Mouse (Mus musculus) MEL (cell line): ENCODE data around the gene Unc13b. TPM values are rescaled to one million over a fixed set of nuclear protein-coding genes. Genes with fewer than 3 reads are reported as not detected.

Source experiments
- DNase-seq: peaks from one replicate; pipeline ENCODE4 v3.0.0; 2011; ENCODE audit warnings: low read depth, low spot score
- H3K27ac ChIP-seq: 2 replicates; pipeline ENCODE4 v1.5.1; 2012; ENCODE audit warnings: low read depth, mild to moderate bottlenecking, control low read depth, low read length, moderate library complexity; ENCODE audit not compliant: control insufficient read depth
- H3K27me3 ChIP-seq, 2 experiments: fragments of 150-350 bp in 1 of 2; sonication (generic) in 1 of 2; 2 replicates each; pipeline ENCODE4 v1.6.1; 2012; ENCODE audit warnings: low read length in 2 of 2, mild to moderate bottlenecking in 2 of 2, improper control_type of control experiment in 1 of 2, moderate library complexity in 1 of 2; ENCODE audit not compliant: insufficient read depth in 2 of 2, control insufficient read depth in 1 of 2
- H3K36me3 ChIP-seq, 2 experiments: 2 replicates each; pipeline ENCODE4 v1.6.1; 2012 to 2014; ENCODE audit warnings: low read length in 2 of 2, improper control_type of control experiment in 1 of 2, inconsistent platforms in 1 of 2, mild to moderate bottlenecking in 1 of 2; ENCODE audit not compliant: insufficient read depth in 2 of 2, control insufficient read depth in 1 of 2
- H3K4me1 ChIP-seq, 2 experiments: fragments of 150-350 bp in 1 of 2; sonication (generic) in 1 of 2; 2 replicates each; pipeline ENCODE4 v1.6.1; 2012; ENCODE audit warnings: low read length in 2 of 2, improper control_type of control experiment in 1 of 2, mild to moderate bottlenecking in 1 of 2; ENCODE audit not compliant: insufficient read depth in 2 of 2, control insufficient read depth in 1 of 2
- H3K4me3 ChIP-seq, 2 experiments: fragments of 150-350 bp in 1 of 2; sonication (generic) in 1 of 2; 2 replicates each; pipeline ENCODE4 v1.5.1; 2012; ENCODE audit warnings: low read depth in 2 of 2, low read length in 2 of 2, mild to moderate bottlenecking in 2 of 2, moderate library complexity in 2 of 2, control low read depth in 1 of 2, improper control_type of control experiment in 1 of 2; ENCODE audit not compliant: control insufficient read depth in 1 of 2, insufficient read depth in 1 of 2
- H3K79me2 ChIP-seq: 2 replicates; pipeline ENCODE4 v1.6.1; 2012; ENCODE audit warnings: mild to moderate bottlenecking, low read length, moderate library complexity; ENCODE audit not compliant: control insufficient read depth, poor library complexity, insufficient read depth
- H3K9ac ChIP-seq: 2 replicates; pipeline ENCODE4 v1.6.1; 2012; ENCODE audit warnings: low read depth, mild to moderate bottlenecking, control low read depth, low read length, moderate library complexity; ENCODE audit not compliant: control insufficient read depth, poor library complexity, severe bottlenecking
- H3K9me3 ChIP-seq: fragments of 150-350 bp; sonication (generic); replicated peaks from 2 replicates; pipeline ENCODE4 v1.6.1; 2012; ENCODE audit warnings: mild to moderate bottlenecking, low read length, improper control_type of control experiment, moderate library complexity; ENCODE audit not compliant: insufficient read depth
- CTCF ChIP-seq, 3 experiments: IDR thresholded peaks in 2 of 3; conservative IDR thresholded peaks in 1 of 3; 2 replicates each; pipeline ENCODE4 v1.5.1; 2011 to 2012; ENCODE audit warnings: low read length in 3 of 3, low read depth in 2 of 3, mild to moderate bottlenecking in 2 of 3, improper control_type of control experiment in 1 of 3, inconsistent platforms in 1 of 3, mixed read lengths in 1 of 3, moderate library complexity in 1 of 3; ENCODE audit not compliant: control insufficient read depth in 1 of 3, insufficient read depth in 1 of 3, poor library complexity in 1 of 3, severe bottlenecking in 1 of 3
- ELF1 ChIP-seq: IDR thresholded peaks from 2 replicates; pipeline ENCODE4 v1.6.1; 2014; ENCODE audit warnings: low read depth, mild to moderate bottlenecking, inconsistent platforms, low read length, improper control_type of control experiment, moderate library complexity
- EP300 ChIP-seq, 2 experiments: IDR thresholded peaks; 2 replicates each; pipeline ENCODE4 v1.6.1; 2011; ENCODE audit warnings: improper control_type of control experiment in 2 of 2, low read length in 2 of 2, low read depth in 1 of 2, mild to moderate bottlenecking in 1 of 2
- ETS1 ChIP-seq: IDR thresholded peaks from 2 replicates; pipeline ENCODE4 v1.6.1; 2012; ENCODE audit warnings: low read depth, mild to moderate bottlenecking, inconsistent platforms, low read length, improper control_type of control experiment, moderate library complexity
- GATA1 ChIP-seq: IDR thresholded peaks from 2 replicates; pipeline ENCODE4 v1.6.1; 2011; ENCODE audit warnings: low read depth, low read length, improper control_type of control experiment
- HCFC1 ChIP-seq: IDR thresholded peaks from 2 replicates; pipeline ENCODE4 v1.6.1; 2012; ENCODE audit warnings: low read depth, mild to moderate bottlenecking, inconsistent platforms, low read length, improper control_type of control experiment, moderate library complexity
- JUND ChIP-seq: IDR thresholded peaks from 2 replicates; pipeline ENCODE4 v1.6.1; 2011; ENCODE audit warnings: low read depth, mild to moderate bottlenecking, improper control_type of control experiment, low read length
- MAFK ChIP-seq: IDR thresholded peaks from 2 replicates; pipeline ENCODE4 v1.6.1; 2011; ENCODE audit warnings: low read depth, mild to moderate bottlenecking, low read length, improper control_type of control experiment, borderline replicate concordance
- MAX ChIP-seq: IDR thresholded peaks from 2 replicates; pipeline ENCODE4 v1.6.1; 2011; ENCODE audit warnings: low read length, improper control_type of control experiment
- MEF2A ChIP-seq: IDR thresholded peaks from 2 replicates; pipeline ENCODE4 v1.6.1; 2014; ENCODE audit warnings: low read depth, mild to moderate bottlenecking, inconsistent platforms, low read length, improper control_type of control experiment; ENCODE audit not compliant: poor library complexity, insufficient replicate concordance, severe bottlenecking; ENCODE audit errors: extremely low read depth
- MXI1 ChIP-seq: IDR thresholded peaks from 2 replicates; pipeline ENCODE4 v1.6.1; 2011; ENCODE audit warnings: mild to moderate bottlenecking, low read depth, low read length, improper control_type of control experiment
- MYB ChIP-seq: IDR thresholded peaks from 2 replicates; pipeline ENCODE4 v1.6.1; 2011; ENCODE audit warnings: mild to moderate bottlenecking, low read depth, low read length, improper control_type of control experiment
- MYC ChIP-seq: IDR thresholded peaks from 2 replicates; pipeline ENCODE4 v1.6.1; 2011; ENCODE audit warnings: low read depth, mild to moderate bottlenecking, low read length, improper control_type of control experiment, moderate library complexity
- NELFE ChIP-seq: IDR thresholded peaks from 2 replicates; pipeline ENCODE4 v1.6.1; 2011; ENCODE audit warnings: low read depth, low read length, improper control_type of control experiment
- NRF1 ChIP-seq: IDR thresholded peaks from 2 replicates; pipeline ENCODE4 v1.6.1; 2014; ENCODE audit warnings: low read depth, mild to moderate bottlenecking, inconsistent platforms, low read length, improper control_type of control experiment, moderate library complexity; ENCODE audit not compliant: poor library complexity, insufficient read depth, severe bottlenecking
- RAD21 ChIP-seq: IDR thresholded peaks from 2 replicates; pipeline ENCODE4 v1.6.1; 2011; ENCODE audit warnings: mild to moderate bottlenecking, low read depth, low read length, improper control_type of control experiment
- RCOR1 ChIP-seq: IDR thresholded peaks from 2 replicates; pipeline ENCODE4 v1.6.1; 2012; ENCODE audit warnings: low read depth, mild to moderate bottlenecking, inconsistent platforms, low read length, improper control_type of control experiment
- TBP ChIP-seq: IDR thresholded peaks from 2 replicates; pipeline ENCODE4 v1.8.0; 2011; ENCODE audit warnings: low read depth, low read length, improper control_type of control experiment
- TCF12 ChIP-seq: IDR thresholded peaks from 2 replicates; pipeline ENCODE4 v1.6.1; 2014; ENCODE audit warnings: low read depth, mild to moderate bottlenecking, inconsistent platforms, low read length, improper control_type of control experiment, moderate library complexity
- USF1 ChIP-seq: IDR thresholded peaks from 2 replicates; pipeline ENCODE4 v1.6.1; 2014; ENCODE audit warnings: low read depth, mild to moderate bottlenecking, inconsistent platforms, low read length, improper control_type of control experiment, moderate library complexity
- USF2 ChIP-seq, 2 experiments: IDR thresholded peaks; 2 replicates each; pipeline ENCODE4 v1.6.1; 2011 to 2012; ENCODE audit warnings: improper control_type of control experiment in 2 of 2, low read length in 2 of 2, borderline replicate concordance in 1 of 2, inconsistent platforms in 1 of 2, low read depth in 1 of 2, mild to moderate bottlenecking in 1 of 2; ENCODE audit not compliant: insufficient read depth in 1 of 2
- ZC3H11A ChIP-seq: IDR thresholded peaks from 2 replicates; pipeline ENCODE4 v1.6.1; 2012; ENCODE audit warnings: low read depth, mild to moderate bottlenecking, inconsistent platforms, low read length, improper control_type of control experiment
- polyA plus RNA-seq, 2 experiments: library from polyadenylated mRNA; stranded (reverse) in 1 of 2; unstranded in 1 of 2; fragments of >175 nt in 1 of 2; fragments of >200 nt in 1 of 2; gene quantifications; 2 replicates each; pipeline versions ENCODE4 v1.2.1 to v1.2.4; 2012; ENCODE audit warnings: low replicate concordance in 2 of 2, low read depth in 1 of 2; ENCODE audit not compliant: insufficient read length in 2 of 2, insufficient read depth in 1 of 2, missing spikeins in 1 of 2
- total RNA-seq: library from RNA; depleted of rRNA; stranded (reverse); fragments of 300-350 nt; gene quantifications from 2 replicates; pipeline ENCODE4 v1.2.3, GENCODE M21; 2012

Gene Unc13b
- total and polyA plus RNA-seq, 3 experiments, result 5.4 to 9.6 TPM; not detected in 1

- no peak for TF ChIP-seq JUND
Measured at GRCm38 (mm10) chr4:43114946-43115345, 56.2 kb downstream of the Unc13b start (continued).

DNA sequence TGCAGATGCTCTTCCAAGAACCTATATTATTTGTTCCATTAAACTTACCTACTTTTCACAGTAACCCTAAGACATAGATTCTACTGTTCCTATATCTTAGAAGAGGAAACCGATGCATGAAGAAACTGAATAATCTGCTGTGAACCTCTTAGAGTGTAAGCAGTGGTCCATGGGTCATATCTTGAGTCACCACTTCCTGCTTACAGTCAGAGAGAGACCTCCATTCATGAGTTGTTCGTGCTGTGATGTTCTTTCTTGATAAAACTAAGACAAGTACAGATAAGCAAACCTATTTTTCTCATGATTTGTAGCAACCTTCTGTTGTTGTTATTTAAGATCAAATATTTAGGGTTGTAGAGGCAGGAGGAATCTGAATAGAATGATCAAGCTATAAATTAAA is 57.5 kb downstream of the Unc13b start:
- Histone ChIP-seq H3K9me3 (no peaks in the 10 kb centered on the region), H3K79me2 (no peaks in the 10 kb centered on the region), H3K4me1 (peaks cover 14 to 27% of the 10 kb centered on the region in 2 experiments), H3K27me3 (no peaks in the 10 kb centered on the region), H3K27ac (no peak overlapping the region), H3K4me3 (no peak overlapping the region), H3K36me3 (peaks cover 0 to 31% of the 10 kb centered on the region in 2 experiments; a peak in 2 of 4 replicates), H3K9ac (no peak overlapping the region)
- TF ChIP-seq USF2 (IDR thresholded peaks at IDR 0.05; ENCODE audit: borderline replicate concordance in 1 of 2, insufficient read depth in 1 of 2, low read depth in 1 of 2, low read length in 2 of 2) (no peak), MYB (no peak), JUND (no peak), MXI1 (no peak), USF1 (no peak), ETS1 (peak; percentile 40; the same call in 1 of the 2 replicates), MAX (no peak), MAFK (no peak), NRF1 (no peak), TBP (no peak), GATA1 (peak; percentile 81), CTCF (IDR thresholded peaks at IDR 0.05 in 2 of 3, conservative IDR thresholded peaks at IDR 0.05 in 1 of 3; ENCODE audit: control insufficient read depth in 1 of 3, insufficient read depth in 1 of 3, low read depth in 2 of 3, low read length in 3 of 3, poor library complexity in 1 of 3, severe bottlenecking in 1 of 3) (no peak), NELFE (no peak), MEF2A (no peak), TCF12 (0 out of 2 replicates have a peak, but pooled peaks have one; percentile 30), HCFC1 (no peak), RAD21 (no peak), RCOR1 (no peak), ZC3H11A (no peak), ELF1 (0 out of 2 replicates have a peak, but pooled peaks have one; percentile 23), MYC (0 out of 2 replicates have a peak, but pooled peaks have one; percentile 37), EP300 (IDR thresholded peaks at IDR 0.05; ENCODE audit: low read depth in 1 of 2, low read length in 2 of 2) (peak; percentile 59 to 64)
- peak; percentile 64 for DNase-seq
